8 mouse cellular contexts compared by ENCODE assay signal in the genomic region with DNA sequence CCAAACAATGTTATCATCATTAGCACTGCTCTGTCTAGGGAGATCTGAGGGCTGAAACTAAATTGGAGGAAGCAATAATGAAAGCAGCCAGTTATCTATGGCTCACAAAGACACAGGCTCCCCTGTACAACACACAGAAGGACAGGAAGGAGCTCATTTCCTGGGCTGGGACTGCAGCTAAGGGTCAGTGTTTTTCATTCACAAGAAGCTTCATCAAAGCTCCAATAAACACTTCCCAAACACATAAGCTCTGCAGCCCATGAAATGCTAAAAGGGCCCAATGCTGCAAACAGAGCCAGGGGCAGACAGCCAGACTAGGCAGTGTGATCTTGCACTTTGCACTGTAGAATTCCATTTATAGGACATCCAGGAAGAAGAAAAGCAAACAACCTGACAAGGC.
DNase-seq lines count a peak whose midpoint lies in the region; ATAC-seq lines count a peak whose summit lies in the region.

No protein-coding gene starts in this region.

- peak; percentile 39; the same call in 1 of the 2 replicates for ATAC-seq in kidney, embryonic 16.5 days (ENCODE audit: low FRiP score, low TSS enrichment)
- no peak for ATAC-seq in frontal cortex, adult (ENCODE audit: low TSS enrichment)

- no peaks in the 10 kb centered on the region for H3K36me3 ChIP-seq in kidney, embryonic 16.5 days (ENCODE audit: insufficient read depth, low read length)

- H3K4me2 ChIP-seq in kidney, embryonic 16.5 days (replicated peaks; ENCODE audit: low read depth, low read length) = 0 out of 2 replicates have a peak overlapping the region, but pooled peaks have one; percentile 3

- H3K4me3 ChIP-seq in kidney, embryonic 16.5 days (ENCODE audit: low read length) = no peak overlapping the region

- no peaks in the 10 kb centered on the region for H3K27me3 ChIP-seq in kidney, embryonic 16.5 days (ENCODE audit: insufficient read depth, low read length)

- H3K9ac ChIP-seq in kidney, embryonic 16.5 days (replicated peaks; ENCODE audit: low read length) = no peak overlapping the region

- H3K4me1 ChIP-seq in kidney, embryonic 16.5 days (ENCODE audit: insufficient read depth, low read length) = peaks cover 34% of the 10 kb centered on the region

- H3K9me3 ChIP-seq in kidney, embryonic 16.5 days (ENCODE audit: low read length) = no peaks in the 10 kb centered on the region

- intact Hi-C loops in heart, postnatal 25 days (cut with DNase I) = loop anchor here (2.0 kb wide), 1 partner anchor 63 kb away; a partner anchor contains a TSS

- DNase-seq in heart, adult 11 months = peak; percentile 98
- no peak for DNase-seq in heart, postnatal 25 days (ENCODE audit: low spot score)
- peak; percentile 66 to 86 for DNase-seq in heart, adult 9 months (ENCODE audit: low spot score in 2 of 2)
- peak; percentile 82 for DNase-seq in lung, postnatal 25 days (ENCODE audit: low spot score)
- DNase-seq in cerebellum, postnatal 25 days = no peak
- no peak for DNase-seq in thymus, postnatal 14 days

- peak overlapping the region; percentile 40 for H3K27ac ChIP-seq in kidney, embryonic 16.5 days (ENCODE audit: low read length)

Comparison
In these comparisons a context has a peak if more than half of its experiments do, and no peak if none do; other contexts are left out.
1. DNase-seq: peak in heart, adult 11 months (single experiment), heart, adult 9 months (2 of 2) and lung, postnatal 25 days (single experiment); none in heart, postnatal 25 days (single experiment), cerebellum, postnatal 25 days (0 of 2) and thymus, postnatal 14 days (single experiment).